Mouse (Mus musculus): ENCODE results near the gene Nudt17. TPM values are rescaled to one million over a fixed set of nuclear protein-coding genes. Genes with fewer than 3 reads are reported as not detected.

Gene Nudt17
- polyA plus RNA-seq, 1 experiment: not detected

DNA sequence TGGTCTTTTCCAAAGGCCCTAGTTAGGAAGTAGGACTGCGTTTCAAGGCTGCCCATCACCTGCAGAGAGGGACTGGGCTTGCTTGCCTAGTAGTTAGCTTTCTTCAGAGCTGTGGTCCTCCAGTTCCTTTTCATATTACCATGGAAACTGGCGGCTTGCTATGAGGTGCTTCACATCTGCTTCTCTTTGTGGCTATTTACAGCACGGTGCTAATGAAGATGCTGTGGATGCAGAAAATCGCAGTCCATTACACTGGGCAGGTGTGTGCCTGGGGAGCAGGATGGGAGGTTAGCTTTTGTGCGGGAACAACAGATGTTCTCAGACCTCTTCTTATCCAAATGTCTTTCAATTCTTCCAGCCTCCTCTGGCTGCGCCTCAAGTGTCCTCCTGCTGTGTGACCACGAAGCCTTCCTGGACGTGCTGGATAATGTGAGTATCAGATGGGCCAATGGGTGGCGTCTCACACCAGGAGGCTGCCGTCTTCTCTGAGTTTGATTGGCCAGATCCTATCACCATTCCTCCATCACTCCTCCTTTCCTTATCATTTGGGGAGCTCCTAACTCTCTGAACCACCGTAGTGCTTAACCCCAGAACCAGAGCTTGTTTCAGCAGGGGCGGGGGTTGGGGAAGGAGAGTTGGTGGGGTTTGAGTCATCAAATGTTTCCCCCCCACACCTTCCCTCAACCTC is 27.9 kb downstream of the Nudt17 start:
- WGBS: 28% methylated on average over 12 of the region's 12 CpGs
- no peak for TF ChIP-seq CTCF (IDR thresholded peaks at IDR 0.05; ENCODE audit: insufficient read depth, low read depth, low read length)
- no peak for TF ChIP-seq POLR2A (IDR thresholded peaks at IDR 0.05; ENCODE audit: insufficient read depth, low read depth, low read length)
- Histone ChIP-seq H3K4me1 (ENCODE audit: control insufficient read depth, insufficient read depth, low read length) (peaks cover 24% of the 10 kb centered on the region), H3K27ac (ENCODE audit: insufficient read depth, low read depth, low read length) (no peak overlapping the region), H3K4me3 (ENCODE audit: insufficient read depth, low read depth, low read length) (no peak overlapping the region)

DNA sequence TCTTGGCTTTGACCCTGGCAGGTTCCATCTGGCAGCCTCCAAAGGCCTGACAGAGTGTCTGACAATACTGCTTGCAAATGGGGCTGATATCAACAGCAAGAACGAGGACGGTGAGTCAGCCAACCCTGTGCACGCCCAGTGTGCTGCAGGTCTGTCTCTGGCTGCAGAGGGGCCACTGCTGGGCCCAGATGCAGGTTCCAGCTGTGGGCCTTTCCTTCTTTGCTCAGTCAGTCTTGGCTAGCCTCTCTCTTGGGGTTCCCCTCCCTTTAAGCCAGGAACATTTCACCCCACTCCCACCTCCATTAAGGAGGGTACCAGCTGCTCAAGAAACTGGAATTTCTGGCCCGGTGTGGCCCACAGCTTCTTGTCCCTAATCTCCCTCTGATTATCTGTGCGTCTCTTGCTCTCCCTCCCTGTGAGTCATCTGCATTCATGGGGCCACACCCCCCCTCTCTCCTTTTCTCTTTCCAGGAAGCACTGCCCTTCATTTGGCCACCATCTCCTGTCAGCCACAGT is 29.1 kb downstream of the Nudt17 start:
- peaks cover 16% of the 10 kb centered on the region for H3K4me1 ChIP-seq (ENCODE audit: control insufficient read depth, insufficient read depth, low read length)
- H3K27ac ChIP-seq (ENCODE audit: insufficient read depth, low read depth, low read length): no peak overlapping the region
- TF ChIP-seq CTCF (IDR thresholded peaks at IDR 0.05; ENCODE audit: insufficient read depth, low read depth, low read length): no peak
- no peak for TF ChIP-seq POLR2A (IDR thresholded peaks at IDR 0.05; ENCODE audit: insufficient read depth, low read depth, low read length)
- H3K4me3 ChIP-seq (ENCODE audit: insufficient read depth, low read depth, low read length): no peak overlapping the region
- WGBS: 25% methylated on average over 5 of the region's 5 CpGs

DNA sequence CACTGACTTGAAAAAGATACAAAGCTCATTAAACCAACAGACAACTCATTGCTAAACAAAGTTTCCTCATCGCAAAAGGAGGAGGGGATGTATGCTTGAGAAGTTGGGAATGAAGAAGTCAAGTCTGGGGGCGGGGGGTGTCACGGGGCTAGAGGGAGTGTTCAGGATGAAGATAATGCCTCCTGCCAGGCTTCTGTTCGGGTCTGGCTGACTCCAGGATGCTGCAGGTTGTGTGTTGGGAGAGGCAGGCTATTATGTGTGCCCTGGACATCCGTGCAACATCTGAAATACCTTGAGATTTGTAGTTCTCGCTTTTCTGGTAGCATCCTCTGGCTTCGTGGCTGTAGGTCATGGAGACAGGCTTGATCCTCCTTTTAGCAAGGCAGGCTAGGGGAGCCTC is 29.9 kb downstream of the Nudt17 start:
- peaks cover 16% of the 10 kb centered on the region for H3K4me1 ChIP-seq (ENCODE audit: control insufficient read depth, insufficient read depth, low read length)
- TF ChIP-seq CTCF (IDR thresholded peaks at IDR 0.05; ENCODE audit: insufficient read depth, low read depth, low read length) (no peak), POLR2A (IDR thresholded peaks at IDR 0.05; ENCODE audit: insufficient read depth, low read depth, low read length) (no peak)
- no peak overlapping the region for H3K4me3 ChIP-seq (ENCODE audit: insufficient read depth, low read depth, low read length)
- WGBS: 74% methylated on average over 7 of the region's 7 CpGs
- no peak overlapping the region for H3K27ac ChIP-seq (ENCODE audit: insufficient read depth, low read depth, low read length)

DNA sequence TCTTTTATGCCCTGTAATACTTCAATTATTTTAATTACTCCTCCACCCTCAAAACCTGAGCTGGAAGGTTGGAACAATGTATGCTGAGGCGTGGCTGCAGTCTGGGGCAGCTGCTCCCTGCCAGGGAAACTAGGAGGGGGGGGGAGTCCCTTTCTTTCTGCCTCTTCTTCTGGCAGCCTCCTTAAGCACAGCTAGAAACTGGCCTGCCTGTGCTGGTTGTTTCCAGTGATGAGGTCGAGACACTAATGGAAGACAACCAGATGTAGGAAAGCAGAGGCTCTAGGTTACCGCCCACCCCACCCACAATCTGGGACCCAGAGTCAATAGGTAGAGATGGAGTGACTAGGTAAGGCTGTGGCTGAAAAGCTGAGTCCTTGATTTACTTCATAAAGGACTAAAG is 32.7 kb downstream of the Nudt17 start:
- Histone ChIP-seq H3K27ac (ENCODE audit: insufficient read depth, low read depth, low read length) (no peak overlapping the region), H3K4me1 (ENCODE audit: control insufficient read depth, insufficient read depth, low read length) (peaks cover 15% of the 10 kb centered on the region), H3K4me3 (ENCODE audit: insufficient read depth, low read depth, low read length) (no peak overlapping the region)
- 37% methylated on average over 3 of the region's 3 CpGs for WGBS
- TF ChIP-seq CTCF (IDR thresholded peaks at IDR 0.05; ENCODE audit: insufficient read depth, low read depth, low read length) (no peak), POLR2A (IDR thresholded peaks at IDR 0.05; ENCODE audit: insufficient read depth, low read depth, low read length) (no peak)

DNA sequence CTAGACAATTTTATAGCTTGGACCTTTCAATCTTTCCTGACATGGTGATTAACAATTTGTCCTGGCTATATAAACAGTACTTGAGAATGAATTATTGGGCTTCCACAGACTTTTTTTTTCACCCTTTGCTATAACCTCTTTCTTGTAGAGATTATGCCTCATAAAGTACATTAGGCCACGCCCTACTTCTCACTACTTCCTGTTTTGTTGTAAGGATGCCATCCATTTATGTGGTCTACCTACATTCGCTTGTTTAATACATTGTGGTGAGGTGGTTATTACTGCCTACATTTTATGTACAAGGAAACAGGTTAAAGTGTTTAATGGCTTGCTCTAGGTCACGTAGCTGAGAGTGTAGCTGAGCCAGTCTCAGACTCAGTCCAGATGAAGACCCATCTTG is 33.2 kb downstream of the Nudt17 start:
- 87% methylated on average over 3 of the region's 3 CpGs for WGBS
- no peak for TF ChIP-seq POLR2A (IDR thresholded peaks at IDR 0.05; ENCODE audit: insufficient read depth, low read depth, low read length)
- peaks cover 10% of the 10 kb centered on the region for H3K4me1 ChIP-seq (ENCODE audit: control insufficient read depth, insufficient read depth, low read length)
- no peak overlapping the region for H3K4me3 ChIP-seq (ENCODE audit: insufficient read depth, low read depth, low read length)
- no peak overlapping the region for H3K27ac ChIP-seq (ENCODE audit: insufficient read depth, low read depth, low read length)

DNA sequence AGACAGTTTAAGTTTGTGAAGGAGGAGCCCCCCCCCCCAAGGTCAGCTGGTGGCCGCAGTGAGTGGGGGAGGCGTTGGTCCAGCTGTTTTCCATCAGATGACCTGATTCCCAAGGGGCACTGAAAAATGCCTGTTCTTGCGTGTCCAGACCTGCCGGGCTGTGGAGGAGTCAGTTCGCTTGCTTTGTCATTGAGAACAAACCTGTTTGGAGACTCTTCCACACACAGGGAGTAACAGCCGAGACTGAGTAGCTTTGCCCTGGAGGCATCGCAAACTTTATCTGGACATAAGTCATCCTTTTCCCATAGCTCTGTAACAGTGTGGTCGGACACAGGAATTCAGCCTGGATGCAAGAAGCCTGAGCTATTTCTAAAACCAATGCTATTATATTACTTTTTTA is 33.9 kb downstream of the Nudt17 start:
- no peak for TF ChIP-seq CTCF (IDR thresholded peaks at IDR 0.05; ENCODE audit: insufficient read depth, low read depth, low read length)
- no peak for TF ChIP-seq POLR2A (IDR thresholded peaks at IDR 0.05; ENCODE audit: insufficient read depth, low read depth, low read length)
- WGBS: 85% methylated on average over 8 of the region's 8 CpGs
- Histone ChIP-seq H3K4me3 (ENCODE audit: insufficient read depth, low read depth, low read length) (no peak overlapping the region), H3K4me1 (ENCODE audit: control insufficient read depth, insufficient read depth, low read length) (peaks cover 7% of the 10 kb centered on the region), H3K27ac (ENCODE audit: insufficient read depth, low read depth, low read length) (no peak overlapping the region)

DNA sequence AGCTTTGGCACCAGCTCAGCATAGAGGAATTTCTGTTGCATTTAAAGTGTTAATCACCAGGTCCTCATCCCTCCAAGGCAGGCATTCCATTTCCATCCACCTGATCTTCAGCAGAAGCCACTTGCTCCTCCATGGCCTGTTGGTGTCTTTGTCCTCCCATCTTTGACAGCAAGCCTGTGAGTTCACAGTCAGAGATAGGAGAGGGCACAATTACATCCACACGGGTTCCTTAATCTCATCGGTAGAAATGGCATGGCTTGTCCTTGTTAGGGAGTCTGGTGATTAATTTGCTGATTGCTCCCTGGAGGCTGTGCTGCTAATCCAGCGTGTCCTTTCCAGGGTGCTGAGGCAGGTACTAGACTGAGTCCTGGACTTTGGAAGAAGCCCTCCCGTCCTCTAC is 34.8 kb downstream of the Nudt17 start:
- Histone ChIP-seq H3K4me1 (ENCODE audit: control insufficient read depth, insufficient read depth, low read length) (0 out of 2 replicates have a peak, but pooled peaks cover 2% of the 10 kb centered on the region), H3K4me3 (ENCODE audit: insufficient read depth, low read depth, low read length) (no peak overlapping the region), H3K27ac (ENCODE audit: insufficient read depth, low read depth, low read length) (no peak overlapping the region)
- WGBS: 82% methylated on average over 4 of the region's 4 CpGs
- TF ChIP-seq CTCF (IDR thresholded peaks at IDR 0.05; ENCODE audit: insufficient read depth, low read depth, low read length) (no peak), POLR2A (IDR thresholded peaks at IDR 0.05; ENCODE audit: insufficient read depth, low read depth, low read length) (no peak)

DNA sequence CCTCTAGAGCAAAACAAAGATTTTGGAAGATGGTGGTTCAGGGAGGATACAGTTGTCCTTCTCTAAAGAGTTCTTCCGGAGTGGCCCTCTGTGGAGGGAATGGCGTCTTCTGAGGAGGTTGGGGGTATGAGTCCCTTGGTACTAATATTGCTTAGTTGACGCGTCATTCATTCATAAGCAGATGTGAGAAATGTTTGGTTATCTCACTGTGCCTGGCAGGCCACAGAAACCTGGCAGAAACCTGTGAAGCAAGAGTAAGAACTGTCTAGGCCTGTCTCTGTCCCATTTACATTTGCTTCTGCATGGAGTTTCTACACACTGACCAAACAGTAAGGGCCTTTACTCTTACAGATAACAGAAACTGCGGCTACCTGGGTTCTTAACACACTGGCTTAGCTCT is 36.8 kb downstream of the Nudt17 start:
- 97% methylated on average over 5 of the region's 5 CpGs for WGBS
- TF ChIP-seq CTCF (IDR thresholded peaks at IDR 0.05; ENCODE audit: insufficient read depth, low read depth, low read length) (no peak), POLR2A (IDR thresholded peaks at IDR 0.05; ENCODE audit: insufficient read depth, low read depth, low read length) (no peak)
- Histone ChIP-seq H3K27ac (ENCODE audit: insufficient read depth, low read depth, low read length) (no peak overlapping the region), H3K4me1 (ENCODE audit: control insufficient read depth, insufficient read depth, low read length) (no peaks in the 10 kb centered on the region), H3K4me3 (ENCODE audit: insufficient read depth, low read depth, low read length) (no peak overlapping the region)

DNA sequence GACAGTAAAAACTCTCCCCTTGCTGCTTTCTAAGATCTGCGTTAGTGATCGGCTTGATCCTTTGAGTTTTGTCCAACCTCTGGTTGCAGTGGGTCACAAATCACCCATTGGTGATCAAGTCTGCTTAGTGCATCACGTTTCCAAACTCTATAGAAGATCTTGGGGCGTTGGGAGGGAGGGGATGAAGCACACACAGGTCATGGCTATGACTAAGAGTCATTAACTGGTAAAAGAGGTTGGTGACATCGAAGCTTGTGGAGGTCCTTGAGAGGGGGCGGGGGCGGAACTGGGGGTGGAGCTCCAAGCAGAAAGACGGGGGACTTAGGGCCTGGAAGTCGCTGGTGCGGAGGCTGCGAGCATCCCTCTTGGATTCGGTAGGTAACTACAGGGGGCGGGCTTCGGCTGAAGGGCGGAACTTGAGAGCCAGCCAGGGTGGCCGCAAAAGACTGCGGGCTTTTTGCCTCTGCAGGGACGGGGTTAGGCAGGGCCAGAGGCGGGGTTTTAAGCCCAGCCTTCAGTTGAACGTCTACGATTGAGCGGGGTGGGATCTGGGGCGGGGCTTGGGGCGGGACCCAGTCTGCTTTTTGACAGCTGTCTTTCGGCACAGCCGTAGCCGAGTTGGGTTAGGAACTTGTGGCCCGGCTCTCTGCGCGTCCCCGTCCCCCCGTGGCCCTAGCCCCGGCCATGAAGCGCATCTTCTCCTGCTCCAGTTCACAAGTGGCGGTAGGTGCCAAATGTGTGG is 38.5 kb downstream of the Nudt17 start, which contains the start of gene Ankrd35:
Gene Ankrd35 (plus strand): TSS at position 405 of the 742 bp plus-strand sequence.
- TF ChIP-seq CTCF (IDR thresholded peaks at IDR 0.05; ENCODE audit: insufficient read depth, low read depth, low read length) (no peak), POLR2A (IDR thresholded peaks at IDR 0.05; ENCODE audit: insufficient read depth, low read depth, low read length) (no peak)
- H3K4me1 ChIP-seq (ENCODE audit: control insufficient read depth, insufficient read depth, low read length): no peaks in the 10 kb centered on the region
- WGBS: 4% methylated on average over 35 of the region's 35 CpGs
- no peak within 1 kb of the TSS for H3K27ac ChIP-seq (ENCODE audit: insufficient read depth, low read depth, low read length)
- H3K4me3 ChIP-seq (ENCODE audit: insufficient read depth, low read depth, low read length): peak within 1 kb of the TSS; percentile 67

Data from olfactory bulb, adult 2 months (tissue).